ENCODE assay signal across 8 mouse cellular contexts in the genomic region with DNA sequence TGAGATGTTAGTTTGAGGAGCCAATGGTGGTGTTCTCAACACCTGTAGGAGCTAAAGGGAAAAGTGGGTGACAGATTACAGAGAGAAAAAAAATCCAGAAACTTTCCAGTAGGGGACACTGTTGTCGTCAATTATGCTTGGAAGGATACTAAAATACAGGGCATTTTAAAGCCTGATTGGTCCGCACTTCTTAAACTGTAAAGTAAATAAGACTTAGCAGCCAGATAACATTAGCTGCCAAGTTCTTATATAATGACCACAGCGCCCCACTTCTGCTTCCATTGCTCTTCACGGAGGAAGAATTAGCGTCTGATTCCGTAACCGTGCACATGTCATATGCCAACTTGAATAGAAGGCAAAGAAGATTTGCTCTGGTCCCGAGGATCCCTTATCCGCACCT. TPM values are rescaled to one million over a fixed set of nuclear protein-coding genes. Genes with fewer than 3 reads are reported as not detected.
DNase-seq lines count a peak whose midpoint lies in the region; ATAC-seq and TF ChIP-seq lines count a peak whose summit lies in the region.

No protein-coding gene starts in this region.

- peaks cover 2% of the 10 kb centered on the region; the same call in 1 of the 2 replicates for H3K27me3 ChIP-seq in heart, adult 2 months (ENCODE audit: control insufficient read depth, insufficient read depth, low read length)
- H3K27me3 ChIP-seq in forebrain, embryonic 13.5 days, result peaks cover 49% of the 10 kb centered on the region
- H3K27me3 ChIP-seq in intestine, embryonic 16.5 days (replicated peaks; ENCODE audit: control insufficient read depth, insufficient read depth, low read length), result no peaks in the 10 kb centered on the region
- no peaks in the 10 kb centered on the region for H3K27me3 ChIP-seq in splenic B cell, adult 2 months (ENCODE audit: control insufficient read depth, insufficient read depth, low read length, poor library complexity, severe bottlenecking)

- H3K9ac ChIP-seq in heart, adult 2 months (ENCODE audit: low read depth, low read length), result no peak overlapping the region
- H3K9ac ChIP-seq in forebrain, embryonic 13.5 days, result peak overlapping the region; percentile 53; the same call in 1 of the 2 replicates
- peak overlapping the region; percentile 65; the same call in 1 of the 2 replicates for H3K9ac ChIP-seq in intestine, embryonic 16.5 days (ENCODE audit: low read depth, low read length)

- TF ChIP-seq EP300 in heart, adult 2 months (IDR thresholded peaks at IDR 0.05; ENCODE audit: insufficient read depth, low read depth, low read length), result no peak

- 0 out of 2 replicates have a peak, but pooled peaks cover 2% of the 10 kb centered on the region for H3K4me1 ChIP-seq in heart, adult 2 months (ENCODE audit: control insufficient read depth, insufficient read depth, low read length)
- H3K4me1 ChIP-seq in forebrain, embryonic 13.5 days, result peaks cover 37% of the 10 kb centered on the region
- H3K4me1 ChIP-seq in intestine, embryonic 16.5 days (ENCODE audit: control insufficient read depth, insufficient read depth, low read length), result peaks cover 25% of the 10 kb centered on the region

- no peaks in the 10 kb centered on the region for H3K36me3 ChIP-seq in heart, adult 2 months (ENCODE audit: control insufficient read depth, insufficient read depth, low read length)
- no peaks in the 10 kb centered on the region for H3K36me3 ChIP-seq in forebrain, embryonic 13.5 days (ENCODE audit: poor library complexity, severe bottlenecking)
- no peaks in the 10 kb centered on the region for H3K36me3 ChIP-seq in intestine, embryonic 16.5 days (ENCODE audit: control insufficient read depth, insufficient read depth, low read length)
- no peaks in the 10 kb centered on the region for H3K36me3 ChIP-seq in splenic B cell, adult 2 months (ENCODE audit: control insufficient read depth, insufficient read depth, low read length, poor library complexity, severe bottlenecking)

- H3K9me3 ChIP-seq in forebrain, embryonic 13.5 days (replicated peaks), result no peaks in the 10 kb centered on the region
- H3K9me3 ChIP-seq in intestine, embryonic 16.5 days (ENCODE audit: control insufficient read depth, low read length), result no peaks in the 10 kb centered on the region

- TF ChIP-seq CTCF in heart, adult 2 months (IDR thresholded peaks at IDR 0.05), result peak; percentile 64

- peak overlapping the region; percentile 43 for H3K4me3 ChIP-seq in heart, adult 2 months
- H3K4me3 ChIP-seq in forebrain, embryonic 13.5 days, result peak overlapping the region; percentile 42; the same call in 1 of the 2 replicates
- H3K4me3 ChIP-seq in intestine, embryonic 16.5 days (ENCODE audit: low read length), result peak overlapping the region; percentile 53

- no peak overlapping the region for H3K27ac ChIP-seq in heart, adult 2 months
- no peak overlapping the region for H3K27ac ChIP-seq in forebrain, embryonic 13.5 days
- peak overlapping the region; percentile 65 for H3K27ac ChIP-seq in intestine, embryonic 16.5 days (ENCODE audit: low read length)

- TF ChIP-seq POLR2A in heart, adult 2 months (IDR thresholded peaks at IDR 0.05; ENCODE audit: insufficient read depth, low read depth, low read length), result no peak

- peak overlapping the region; percentile 74 for H3K4me2 ChIP-seq in forebrain, embryonic 13.5 days
- peak overlapping the region; percentile 79 for H3K4me2 ChIP-seq in intestine, embryonic 16.5 days (ENCODE audit: low read depth, low read length)

- WGBS in heart, adult 2 months, result 15% methylated on average over 9 of the region's 9 CpGs
- 24% methylated on average over 9 of the region's 9 CpGs for WGBS in forebrain, embryonic 13.5 days
- 11% methylated on average over 9 of the region's 9 CpGs for WGBS in intestine, embryonic 16.5 days

- no peak for ATAC-seq in forebrain, embryonic 13.5 days
- peak; percentile 4; the same call in 1 of the 2 replicates for ATAC-seq in intestine, embryonic 16.5 days

- no peak for DNase-seq in heart, adult 2 months
- DNase-seq in heart, postnatal 4 days, result no peak
- DNase-seq in lung, postnatal 10 days, result peak; percentile 64
- DNase-seq in splenic B cell, adult 2 months (ENCODE audit: low read depth, low spot score), result peak; percentile 30
- no peak for DNase-seq in adipocyte (ENCODE audit: low spot score)
- DNase-seq in left cerebral cortex, adult 11 months (ENCODE audit: low spot score), result no peak

- intact Hi-C loops in heart, adult 2 months (cut with DNase I), result loop anchor here (1.0 to 10.0 kb wide), 2 partner anchors 80 to 164 kb away; no protein-coding TSS in a partner anchor

- H3K79me2 ChIP-seq in heart, adult 2 months (replicated peaks; ENCODE audit: control insufficient read depth, insufficient read depth, low read length), result no peaks in the 10 kb centered on the region

RNA-seq across cellular contexts. Expression of gene Gna14, which starts 0.7 kb away (rescaled TPM):
- total RNA-seq in heart, adult 2 months (2021), result under 1 TPM; 0.26 to 0.89 TPM
- 0.44 and 0.45 TPM in 2 replicates for polyA plus RNA-seq in heart, adult 2 months (2012; rRNA removed)
- total RNA-seq in heart, postnatal 4 days (2021), result 1 to 10 TPM in 1 of 2 experiments, under 1 TPM in 1; 0.59 to 1.2 TPM
- polyA plus RNA-seq in forebrain, embryonic 13.5 days (2015; fragmentation: Nextera tagmentation; extraction: Ambion mirVana), result 1.4 and 1.7 TPM in 2 replicates
- polyA plus RNA-seq in intestine, embryonic 16.5 days (2015; fragmentation: Nextera tagmentation; extraction: Ambion mirVana), result 16.0 and 16.8 TPM in 2 replicates

Comparison
In these comparisons a context has a peak if more than half of its experiments do, and no peak if none do; other contexts are left out.
1. DNase-seq: peak in lung, postnatal 10 days (single experiment) and splenic B cell, adult 2 months (single experiment); none in heart, adult 2 months (0 of 2), heart, postnatal 4 days (single experiment), adipocyte (single experiment) and left cerebral cortex, adult 11 months (single experiment).
2. Peak in every context shown above with its lines, with median percentiles within 50 percentile points of each other: H3K4me3 ChIP-seq.